Mouse (Mus musculus) cerebellum, adult 18-20 months (tissue): Measurements from ENCODE around the gene Kcnh2.

Source experiments
- DNase-seq, 2 experiments: peaks; one replicate each; pipeline ENCODE4 v3.0.0; 2021

The Kcnh2 gene

DNA sequence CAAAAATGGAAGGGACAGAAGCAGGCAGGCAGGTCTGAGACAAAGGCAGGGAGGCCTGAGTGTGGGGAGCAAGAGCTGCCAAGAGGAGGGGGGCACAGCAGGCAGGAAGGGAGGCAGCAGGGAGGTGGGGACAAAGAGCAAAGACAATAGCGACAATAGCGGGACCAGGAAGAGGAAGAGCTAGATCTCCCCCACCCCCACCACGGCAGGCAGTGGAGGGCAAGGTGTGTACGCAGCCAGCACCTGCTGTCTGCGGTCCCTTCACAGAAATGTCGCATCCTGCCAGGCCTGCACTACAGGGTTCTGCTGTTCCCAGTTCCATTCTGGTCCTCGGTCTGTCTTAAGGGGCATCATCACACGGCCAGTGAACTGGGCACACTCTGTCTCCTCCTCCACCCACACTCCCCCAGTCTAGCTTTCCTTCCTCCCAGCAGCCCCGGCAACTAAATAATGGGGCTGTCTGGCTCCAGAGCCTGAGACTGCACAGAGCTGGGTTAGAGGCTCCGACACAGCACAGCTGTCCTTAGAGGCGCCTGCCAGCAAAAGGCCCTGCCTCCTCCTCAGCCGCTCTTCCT, 6.8 kb downstream of the Kcnh2 start:
- DNase-seq: peak in 1 of 2 experiments; percentile 20

DNA sequence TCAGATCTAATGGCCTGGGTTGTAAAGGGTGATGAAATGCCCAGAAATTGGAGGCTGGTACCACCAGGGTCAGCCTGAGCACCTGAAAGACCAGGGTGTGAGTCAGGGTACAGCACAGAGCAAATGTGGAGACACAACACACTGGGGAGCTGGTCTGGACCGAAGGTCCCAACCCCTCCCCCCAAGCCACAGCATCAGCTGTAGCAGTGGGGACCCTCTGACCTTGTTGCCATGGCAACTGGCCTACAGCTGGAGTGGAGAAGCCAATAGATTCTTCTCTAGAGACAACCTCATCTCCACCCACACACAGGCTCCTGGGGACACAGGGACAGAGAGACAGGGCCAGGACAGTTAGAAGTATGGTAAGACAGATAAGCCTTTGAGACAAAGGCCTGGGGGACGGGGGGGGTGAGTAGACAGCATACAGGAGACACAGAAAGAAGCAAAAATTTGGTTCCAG, 7.4 kb downstream of the Kcnh2 start:
- no peak for DNase-seq

DNA sequence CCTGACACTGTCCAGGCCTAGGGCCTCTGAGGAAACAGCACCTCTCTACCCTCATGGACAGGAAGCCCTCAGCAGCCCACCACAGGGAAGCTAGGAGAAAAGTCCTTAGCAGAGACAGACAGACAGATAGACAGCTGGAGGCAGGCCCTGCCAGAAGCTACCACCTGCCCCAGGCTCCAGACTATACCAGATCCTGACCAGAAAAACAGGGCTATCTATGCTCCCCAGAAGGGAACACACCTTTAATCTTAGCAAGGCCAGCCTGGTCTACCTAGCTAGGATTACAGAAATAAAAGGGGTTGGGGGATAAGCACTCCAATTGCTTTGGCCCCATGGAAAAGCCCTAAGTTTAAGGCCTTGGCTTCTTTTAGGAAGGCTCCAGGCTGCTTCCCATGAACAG, 8.0 kb downstream of the Kcnh2 start:
- no peak for DNase-seq

DNA sequence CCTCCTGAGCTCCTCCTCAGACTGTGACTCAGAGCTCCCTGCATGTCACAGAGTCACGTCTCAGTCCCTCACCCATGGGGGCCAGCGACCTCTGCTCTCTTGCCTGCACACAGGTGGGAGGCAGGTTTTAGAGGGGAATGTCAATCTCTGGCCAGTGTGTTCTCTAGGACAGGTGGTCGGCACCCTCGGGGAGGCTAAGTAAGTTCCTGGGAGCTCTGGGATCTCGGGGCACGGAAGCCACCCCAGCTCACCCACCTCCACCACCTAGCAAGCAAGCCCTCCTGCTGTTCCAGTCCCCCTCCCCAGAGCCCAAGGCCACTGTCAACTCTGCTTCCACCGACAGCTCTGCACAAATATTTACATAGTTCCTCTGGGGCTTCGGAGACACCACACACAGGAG, 8.4 kb downstream of the Kcnh2 start:
- no peak for DNase-seq

DNA sequence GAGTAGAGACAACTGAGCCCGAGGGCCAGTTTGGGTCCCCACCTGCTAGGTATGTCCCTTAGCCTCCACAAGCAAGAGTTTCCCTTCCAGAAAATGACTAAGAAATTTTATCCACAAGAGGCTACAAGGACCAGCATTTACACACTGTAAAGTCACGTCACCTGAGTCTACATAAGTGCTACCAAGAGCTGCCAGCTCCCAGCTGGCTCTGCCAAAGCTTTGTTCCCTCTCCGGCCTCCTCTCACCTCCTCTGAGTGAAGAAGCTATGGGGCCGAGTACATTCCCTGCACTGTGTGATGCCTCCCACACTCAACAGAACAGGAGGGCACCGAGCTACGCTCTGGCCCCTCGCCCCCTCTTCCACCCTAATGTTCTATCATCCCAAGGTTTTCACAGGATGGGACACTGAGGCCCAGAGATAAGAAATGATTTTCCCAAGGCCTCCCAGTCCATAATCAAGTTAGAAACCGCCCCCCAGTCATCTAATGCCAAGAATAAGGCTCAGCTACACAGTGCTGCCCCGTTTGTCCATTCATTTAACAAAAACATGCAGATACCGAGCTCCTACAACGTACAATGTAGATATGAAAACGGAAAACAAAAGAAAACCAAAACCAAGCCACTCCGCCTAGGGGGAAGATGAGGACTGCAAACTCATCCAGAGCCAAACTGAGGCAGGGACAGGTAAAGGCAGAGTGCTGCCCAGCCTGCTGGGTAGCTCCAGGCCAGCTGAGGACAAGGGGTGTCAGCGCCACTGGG, 9.0 kb downstream of the Kcnh2 start:
- no peak for DNase-seq

DNA sequence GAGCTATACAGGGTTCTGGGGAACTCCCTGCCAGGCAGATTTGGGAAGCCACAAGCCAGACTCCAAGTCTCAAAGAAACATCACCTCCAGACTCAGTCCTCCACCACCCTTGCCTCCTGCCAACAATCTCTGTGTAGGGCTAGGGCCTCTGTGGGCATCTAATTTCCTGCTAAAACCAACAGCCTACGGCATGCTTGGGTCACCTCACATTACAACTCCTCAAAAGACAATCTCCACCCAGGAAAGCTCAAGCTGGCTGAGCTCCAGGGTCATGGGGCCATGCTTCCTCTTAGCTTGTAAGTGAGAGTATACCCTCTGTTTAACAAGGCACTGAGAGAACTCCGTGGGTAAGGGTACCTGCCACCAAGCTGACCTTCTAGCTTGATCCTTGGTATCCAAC, 13.6 kb downstream of the Kcnh2 start:
- no peak for DNase-seq

DNA sequence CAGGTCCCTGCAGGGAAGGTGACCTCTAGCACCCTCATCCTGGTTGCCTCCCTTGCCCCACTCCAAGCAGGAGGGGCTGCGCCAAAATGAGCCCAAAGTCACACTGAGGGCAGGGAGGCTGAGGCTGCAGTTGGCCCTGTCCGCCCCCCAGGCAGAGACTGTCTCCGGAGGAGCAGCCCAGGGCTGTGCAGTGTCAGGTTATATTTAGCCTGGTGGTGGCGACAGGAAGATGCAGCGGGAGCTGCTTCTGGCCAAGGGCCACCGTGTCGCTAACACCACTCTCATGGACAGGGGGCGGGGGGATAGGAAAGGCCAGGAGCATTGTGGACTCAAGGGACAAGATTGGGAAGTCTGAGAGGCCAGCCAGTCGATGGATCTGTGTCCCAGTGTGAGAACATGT, 14.0 kb downstream of the Kcnh2 start:
- DNase-seq: peak; percentile 24 to 37

DNA sequence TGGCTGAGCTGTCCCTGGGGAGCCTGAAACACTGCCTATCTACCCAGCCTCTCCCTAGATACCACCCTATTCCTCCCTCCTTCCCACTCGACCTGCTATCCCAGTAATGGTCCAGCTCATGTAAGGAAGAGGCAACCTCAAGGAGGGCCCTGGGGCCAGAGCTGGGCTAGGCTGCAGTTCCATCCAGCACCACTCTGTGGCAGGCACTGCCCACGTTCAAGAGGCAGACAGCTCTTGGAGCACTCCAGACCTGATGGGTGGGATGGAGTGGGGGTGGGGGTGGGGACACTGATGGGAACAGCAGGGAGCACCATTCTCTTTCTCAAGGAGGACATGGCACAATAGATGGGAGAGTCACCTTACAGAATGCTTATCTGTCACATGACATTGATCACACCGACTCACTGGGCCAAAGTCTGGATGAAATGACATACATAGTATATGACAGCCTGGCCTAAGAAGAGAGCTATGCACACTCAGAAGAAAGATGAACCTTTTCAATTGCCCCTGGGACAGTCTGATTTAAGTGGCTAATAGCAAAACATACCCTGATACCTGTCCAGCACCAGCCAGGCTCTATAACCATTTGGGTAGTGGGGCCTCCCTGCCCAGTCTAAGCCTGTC, 15.4 kb downstream of the Kcnh2 start:
- peak; percentile 66 to 68 for DNase-seq

DNA sequence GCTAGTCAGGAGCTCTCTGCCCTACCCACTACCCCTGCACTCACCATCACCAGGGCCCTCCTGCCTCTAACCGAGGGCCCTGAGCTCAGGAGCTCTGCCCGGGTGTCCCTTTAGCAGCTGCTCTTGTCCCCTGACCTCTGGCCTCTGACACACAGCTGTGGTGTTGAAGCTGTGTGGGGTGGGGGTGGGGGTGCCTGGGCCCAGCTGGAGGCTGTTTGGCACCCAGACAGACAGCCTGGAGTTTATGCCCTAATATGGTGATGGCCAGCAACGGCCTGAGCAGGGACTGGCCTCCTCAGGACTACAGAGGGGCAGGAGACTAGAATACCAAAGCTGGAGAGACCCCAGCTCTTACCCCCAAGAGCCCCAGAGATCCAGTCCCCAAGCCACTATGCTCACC, 16.7 kb downstream of the Kcnh2 start:
- DNase-seq: no peak

DNA sequence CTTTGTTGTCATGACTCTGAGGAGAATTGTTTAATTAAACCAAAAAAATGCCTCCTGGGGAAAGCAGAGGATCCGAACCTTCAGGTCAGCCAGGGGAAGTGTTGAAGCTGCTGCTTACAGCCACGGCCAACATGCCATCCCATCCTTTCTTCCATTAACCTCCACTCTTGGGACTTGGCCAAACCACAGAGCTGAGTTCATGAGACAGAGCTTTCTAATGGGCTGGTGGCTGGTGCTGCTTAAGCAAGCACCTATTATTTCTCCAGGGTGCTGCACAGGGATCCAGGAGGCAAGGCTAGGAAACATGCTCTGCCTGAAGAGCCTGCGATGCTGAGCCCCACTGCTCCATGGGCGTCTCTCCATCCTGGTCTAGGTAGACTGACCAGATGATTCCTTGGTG, 19.0 kb downstream of the Kcnh2 start:
- DNase-seq: no peak

DNA sequence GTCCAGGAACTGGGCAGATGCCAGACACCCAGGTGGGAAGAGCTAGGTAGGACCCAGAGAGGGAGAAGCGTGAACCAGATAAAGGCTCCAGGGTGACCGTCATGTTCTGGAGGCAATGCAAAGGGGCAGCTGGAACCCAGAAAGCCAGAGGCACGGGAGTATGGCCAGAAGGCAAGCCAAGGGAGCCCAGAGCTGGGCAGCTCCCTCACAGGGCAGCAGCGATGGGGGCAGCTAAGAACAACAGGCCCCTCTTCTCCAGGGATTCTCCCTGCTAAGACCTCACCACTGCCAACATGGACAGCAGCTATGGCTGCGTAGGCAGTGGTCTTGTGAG, 21.5 kb downstream of the Kcnh2 start:
- no peak for DNase-seq

DNA sequence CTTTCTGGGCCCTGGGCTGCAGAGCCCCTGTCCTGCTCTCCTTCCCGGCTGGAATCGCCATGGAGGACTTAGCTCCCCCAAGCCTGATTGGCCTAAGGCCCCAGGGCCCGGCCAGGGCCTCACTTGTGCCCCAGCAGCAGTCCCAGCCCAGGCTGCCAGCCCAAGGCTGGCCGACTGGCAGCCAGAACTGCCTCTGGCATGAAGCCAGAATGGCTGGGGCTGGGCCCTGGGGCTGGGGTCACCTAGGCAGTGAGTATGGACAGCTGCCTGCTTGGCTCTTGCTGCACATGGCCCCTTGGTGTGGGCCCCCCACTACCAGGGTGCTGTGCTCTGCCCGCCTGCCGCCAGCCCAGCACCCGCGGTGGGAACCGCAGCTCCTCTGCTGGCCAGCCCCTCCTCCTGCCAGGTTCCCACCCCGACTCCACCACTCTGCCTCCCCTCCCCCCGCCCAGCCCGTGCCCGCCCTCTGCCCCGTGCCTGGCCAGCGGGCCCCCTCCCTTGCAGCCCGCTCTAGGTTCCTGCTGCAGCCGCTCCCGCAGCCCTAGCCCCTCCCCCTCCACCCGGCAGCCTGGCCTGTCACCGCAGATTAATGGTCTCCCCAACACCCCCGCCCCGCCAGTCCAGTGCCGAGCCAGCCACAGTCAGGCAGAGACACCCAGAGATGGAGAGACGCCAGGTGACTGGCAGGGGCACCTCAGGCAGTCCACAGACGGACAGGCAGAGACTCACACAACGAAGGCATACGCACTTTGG, 22.0 kb downstream of the Kcnh2 start:
- DNase-seq: peak; percentile 59 to 68

DNA sequence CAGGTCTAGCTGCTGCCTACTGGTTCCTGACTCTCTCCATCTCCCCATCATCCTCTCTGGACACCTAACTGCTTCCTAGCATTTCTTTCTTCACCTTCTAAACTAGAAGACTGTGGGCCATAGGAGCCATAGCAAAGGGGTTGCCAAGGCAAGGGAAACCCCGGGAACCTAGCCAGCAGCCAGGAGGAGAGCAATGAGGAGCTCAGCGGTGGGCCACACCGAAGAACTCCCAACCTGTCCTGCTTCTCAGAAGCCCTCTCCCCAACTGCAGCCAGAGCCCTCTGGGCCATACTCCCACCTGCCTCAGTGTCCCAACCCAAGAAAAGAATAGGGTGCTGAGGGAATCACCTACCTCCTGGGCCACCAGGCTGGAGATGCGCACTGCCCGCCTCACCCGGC, 22.6 kb downstream of the Kcnh2 start:
- peak; percentile 47 to 58 for DNase-seq

DNA sequence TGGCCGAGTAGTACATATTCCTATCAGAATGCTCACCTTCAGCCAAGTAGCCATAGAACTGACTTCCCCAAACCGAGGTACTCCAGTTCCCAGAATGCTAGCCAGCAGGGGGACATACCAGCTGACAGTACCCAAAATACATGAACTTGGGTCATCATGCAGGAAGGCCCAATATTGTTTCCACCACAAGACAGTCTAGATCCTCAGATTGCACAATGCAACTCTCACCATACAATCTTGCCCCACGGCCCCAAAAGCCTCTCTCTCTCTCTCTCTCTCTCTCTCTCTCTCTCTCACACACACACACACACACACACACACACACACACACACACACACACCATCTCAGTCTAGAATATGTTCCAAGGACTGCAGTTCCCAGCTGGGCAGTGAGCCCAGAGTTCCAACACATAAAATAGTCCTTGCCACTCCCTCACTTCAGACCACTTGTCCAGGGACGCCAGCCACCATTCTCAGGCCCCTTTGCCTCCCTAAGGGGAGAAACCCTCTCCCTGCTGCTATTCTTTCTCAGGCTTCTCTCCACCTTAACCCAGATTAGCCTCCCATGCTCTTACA, 24.5 kb downstream of the Kcnh2 start:
- no peak for DNase-seq

DNA sequence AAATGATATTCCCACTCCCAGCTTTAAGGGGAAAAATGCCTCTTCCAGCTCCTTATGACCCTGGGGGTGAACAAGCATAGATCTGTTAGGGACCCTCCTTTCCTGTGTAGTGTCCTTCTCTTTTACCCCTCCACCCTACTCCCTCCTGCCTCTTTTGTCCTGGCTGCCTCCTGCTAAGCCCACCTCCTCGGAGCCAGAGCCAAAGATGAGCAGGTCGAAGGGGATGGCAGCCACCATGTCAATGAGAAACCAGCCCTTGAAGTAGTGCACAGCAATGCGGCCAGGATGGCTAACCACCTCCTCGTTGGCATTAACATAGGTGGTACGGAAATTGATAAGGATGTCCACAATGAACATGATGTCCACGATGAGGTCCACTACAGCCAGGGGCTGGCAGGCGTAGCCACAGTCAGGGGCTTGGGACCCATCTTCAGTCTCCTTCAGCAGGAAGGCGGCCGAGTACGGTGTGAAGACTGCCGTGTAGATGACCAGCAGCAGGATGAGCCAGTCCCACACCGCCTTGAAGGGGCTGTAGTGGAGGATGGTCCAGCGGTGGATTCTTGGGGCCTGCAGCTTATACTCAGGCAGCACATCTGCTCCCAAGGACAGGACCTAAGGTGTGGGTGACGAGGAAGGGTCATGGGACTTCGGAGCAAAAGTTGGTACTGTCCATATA, 25.1 kb downstream of the Kcnh2 start:
- no peak for DNase-seq

DNA sequence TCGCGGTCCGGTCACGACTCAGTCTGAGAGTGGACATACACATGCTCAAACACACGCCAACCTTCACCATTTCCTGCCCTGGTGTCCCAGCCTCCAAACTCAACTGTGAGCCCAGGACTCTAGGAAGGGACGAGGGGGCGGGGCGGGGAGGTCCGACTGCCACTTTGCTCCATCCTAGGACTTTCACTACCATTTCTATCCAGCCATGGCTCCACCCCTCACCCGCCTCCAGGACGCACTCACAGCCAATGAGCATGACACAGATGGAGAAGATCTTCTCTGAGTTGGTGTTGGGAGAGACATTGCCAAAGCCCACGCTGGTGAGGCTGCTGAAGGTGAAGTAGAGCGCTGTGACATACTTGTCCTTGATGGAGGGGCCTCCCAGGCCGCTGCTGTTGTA, 26.2 kb downstream of the Kcnh2 start:
- no peak for DNase-seq

DNA sequence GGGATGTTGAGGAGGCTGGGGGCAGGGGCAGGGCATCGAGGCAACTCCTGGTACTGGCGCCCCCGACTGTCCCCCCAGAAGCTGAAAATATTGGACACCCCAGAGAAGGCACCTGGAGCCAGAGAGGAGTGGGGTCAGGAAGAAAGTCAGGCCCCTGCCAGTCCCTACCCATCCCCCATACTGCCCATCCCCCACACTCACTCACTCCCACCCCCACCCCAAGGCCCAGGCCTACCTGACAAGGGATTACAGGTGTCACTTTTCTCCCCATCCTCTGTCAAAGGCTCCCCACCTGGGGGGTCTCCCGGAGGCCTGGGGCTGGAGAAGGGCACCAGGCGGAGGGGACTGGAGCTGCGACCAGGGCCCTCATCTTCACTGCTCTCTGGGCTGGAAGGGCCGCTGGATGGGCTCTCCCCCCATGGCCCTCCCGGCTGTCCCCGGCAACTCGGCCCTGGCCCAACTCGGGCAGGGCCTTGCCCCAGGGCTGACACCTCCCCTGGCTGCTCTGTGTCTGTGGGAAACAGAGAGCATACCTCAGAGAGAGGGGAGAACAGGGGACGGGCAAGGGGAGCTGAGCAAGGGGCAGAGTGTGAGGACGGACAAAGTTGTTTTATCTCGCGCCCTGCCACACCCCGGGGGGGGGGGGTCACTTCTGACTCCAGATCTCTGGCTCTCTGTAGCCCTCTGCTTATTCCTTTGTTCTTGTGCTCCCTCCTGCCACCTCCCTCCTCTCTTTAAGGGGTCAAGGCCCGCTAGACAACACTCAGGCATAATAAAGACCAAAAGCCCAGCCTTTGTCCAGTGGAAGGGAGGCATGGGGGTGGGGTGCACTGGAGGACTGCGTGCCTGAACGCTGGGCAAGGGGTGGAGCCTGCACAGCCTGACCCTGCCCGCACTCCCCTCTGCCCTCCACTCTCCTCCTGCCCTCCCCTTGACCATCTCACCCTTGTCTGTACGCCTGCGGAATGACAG, 29.4 kb downstream of the Kcnh2 start:
- no peak for DNase-seq

DNA sequence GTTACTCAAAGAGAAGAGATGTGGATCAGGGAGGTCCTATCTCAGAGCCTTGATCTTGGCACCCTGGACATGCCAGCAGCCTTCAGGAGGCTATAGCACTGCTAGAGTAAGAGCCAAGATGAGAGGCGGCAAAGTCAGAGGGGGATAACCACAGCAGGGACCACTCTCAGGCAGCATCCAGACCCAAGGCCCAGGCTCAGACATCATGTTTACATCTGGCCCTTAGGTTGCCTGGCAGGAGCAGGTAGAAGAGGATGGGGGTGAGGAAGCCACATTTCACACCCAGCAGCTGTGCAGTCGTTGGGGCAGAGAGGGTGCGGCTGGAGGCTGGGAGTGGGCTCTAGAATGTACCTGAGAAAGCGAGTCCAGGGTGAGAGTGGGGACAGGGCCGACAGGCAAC, 30.5 kb downstream of the Kcnh2 start:
- DNase-seq: no peak

DNA sequence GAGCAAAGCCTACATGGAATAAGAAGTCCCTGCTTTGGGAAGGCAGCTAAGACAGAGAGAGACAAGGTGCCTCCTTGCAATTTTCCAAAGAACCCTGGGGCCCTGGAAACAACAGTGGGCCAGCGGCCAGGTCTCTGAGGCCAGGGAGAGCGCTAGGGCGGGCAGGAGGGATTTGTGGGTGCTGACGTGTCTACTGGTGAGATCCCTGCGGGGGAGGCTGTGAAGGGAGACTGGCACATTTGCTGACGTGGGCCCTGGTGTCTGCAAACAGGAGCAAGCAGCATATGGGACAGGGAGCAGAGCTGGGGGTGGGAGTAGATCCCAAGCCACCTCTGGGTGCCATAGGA, 31.0 kb downstream of the Kcnh2 start:
- DNase-seq: no peak

DNA sequence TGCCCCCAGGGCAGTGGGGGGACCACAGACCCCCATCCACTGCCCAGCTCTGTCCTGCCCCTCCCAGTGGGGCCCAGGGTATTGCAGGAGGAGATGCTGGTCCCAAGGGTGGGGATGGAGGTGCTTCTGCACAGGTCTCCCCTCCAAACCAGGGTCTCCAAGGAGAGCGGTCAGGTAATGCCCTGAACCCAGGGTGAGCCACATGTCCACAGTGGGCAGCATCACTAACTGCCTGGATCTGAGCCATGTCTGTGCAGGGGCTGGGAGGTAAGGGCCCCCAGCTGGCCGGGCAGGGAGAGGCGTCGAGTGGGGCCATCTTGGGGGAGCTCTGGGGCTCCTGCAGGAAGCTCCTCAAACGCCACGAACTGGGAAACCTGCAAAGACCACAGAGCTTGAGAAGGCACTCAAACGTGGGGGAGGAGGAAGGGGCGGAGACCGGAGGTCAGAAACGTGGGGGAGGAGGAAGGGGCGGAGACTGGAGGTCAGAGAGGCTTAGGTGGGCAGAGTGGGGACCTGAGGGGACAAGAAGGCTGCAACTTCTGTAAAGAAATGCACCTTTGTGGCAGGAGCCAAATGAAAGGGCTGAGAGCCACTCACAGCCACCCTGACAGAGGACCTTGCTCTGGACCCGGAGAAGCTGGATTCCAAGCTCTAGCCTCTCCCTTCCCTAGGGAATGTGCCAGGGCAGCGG, 31.5 kb downstream of the Kcnh2 start:
- DNase-seq: no peak

DNA sequence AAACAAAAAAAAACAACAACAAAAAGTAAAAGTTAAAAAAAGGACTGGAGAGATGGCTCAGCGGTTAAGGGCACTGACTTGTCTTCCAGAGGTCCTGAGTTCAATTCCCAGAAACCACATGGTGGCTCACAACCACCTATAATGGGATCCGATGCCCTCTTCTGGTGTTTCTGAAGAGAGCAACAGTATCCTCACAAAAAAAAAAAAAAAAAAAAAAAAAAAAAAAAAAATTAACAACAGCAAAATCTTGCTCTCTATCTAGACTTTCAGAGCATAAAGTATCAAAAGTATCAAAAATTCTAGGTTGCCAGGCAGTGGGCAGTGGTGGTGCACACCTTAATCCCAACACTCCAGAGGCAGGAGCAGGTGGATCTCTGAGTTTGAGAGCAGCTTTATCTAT, 42.2 kb downstream of the Kcnh2 start:
- no peak for DNase-seq
